Mouse (Mus musculus) intestine, embryonic 15.5 days (tissue): Measurements from ENCODE around the gene Itprid2. TPM values are rescaled to one million over a fixed set of nuclear protein-coding genes. Genes with fewer than 3 reads are reported as not detected.

Source experiments
- ATAC-seq: fragments of 200-750 bp; cut with Nextera tagmentation; 2 replicates; pipeline ENCODE4 v1.8.0; 2017; ENCODE audit warnings: moderate TSS enrichment, moderate library complexity
- H3K27ac ChIP-seq: fragments of 300-500 bp; sonication (generic); 2 replicates; pipeline ENCODE4 v1.5.1; 2015; ENCODE audit warnings: mild to moderate bottlenecking, inconsistent platforms
- H3K27me3 ChIP-seq: fragments of 300-500 bp; sonication (generic); replicated peaks from 2 replicates; pipeline ENCODE4 v1.6.1; 2015; ENCODE audit warnings: inconsistent platforms
- H3K36me3 ChIP-seq: fragments of 300-500 bp; sonication (generic); 2 replicates; pipeline ENCODE4 v1.6.1; 2015; ENCODE audit warnings: inconsistent platforms
- H3K4me1 ChIP-seq: fragments of 300-500 bp; sonication (generic); replicated peaks from 2 replicates; pipeline ENCODE4 v1.6.1; 2015; ENCODE audit warnings: inconsistent platforms
- H3K4me2 ChIP-seq: fragments of 300-500 bp; sonication (generic); replicated peaks from 2 replicates; pipeline ENCODE4 v1.6.1; 2015; ENCODE audit warnings: mild to moderate bottlenecking, inconsistent platforms
- H3K4me3 ChIP-seq: fragments of 300-500 bp; sonication (generic); replicated peaks from 2 replicates; pipeline ENCODE4 v1.5.1; 2015; ENCODE audit warnings: inconsistent platforms
- H3K9ac ChIP-seq: fragments of 300-500 bp; sonication (generic); 2 replicates; pipeline ENCODE4 v1.6.1; 2015; ENCODE audit warnings: inconsistent platforms
- H3K9me3 ChIP-seq: fragments of 300-500 bp; sonication (generic); 2 replicates; pipeline ENCODE4 v1.6.1; 2016; ENCODE audit warnings: inconsistent platforms
- WGBS: fragments of 180-500 bp; shearing (Covaris S2); methylation state at CpG from one replicate; pipeline ENCODE4 v1.1.7; 2015; 5-methylcytosine and 5-hydroxymethylcytosine counted together
- polyA plus RNA-seq: library from polyadenylated mRNA; unstranded; fragments of >200 nt; fragmentation: Nextera tagmentation; extraction: Ambion mirVana; gene quantifications from 2 replicates; pipeline ENCODE4 v1.2.1, GENCODE M21; 2015

The Itprid2 gene
- polyA plus RNA-seq, 1 experiment from 2014 or later: 19.5 TPM

GRCm38 (mm10) chr2:79683258-79683657 lies 48.1 kb downstream of the Itprid2 start:
- H3K27ac ChIP-seq: no peak overlapping the region
- no peaks in the 10 kb centered on the region for H3K4me1 ChIP-seq
- no peak overlapping the region for H3K4me2 ChIP-seq
- no peaks in the 10 kb centered on the region for H3K27me3 ChIP-seq
- H3K9ac ChIP-seq: no peak overlapping the region
- H3K36me3 ChIP-seq: no peaks in the 10 kb centered on the region
- H3K9me3 ChIP-seq: no peaks in the 10 kb centered on the region
- no peak for ATAC-seq
- 95% methylated on average over 4 of the region's 4 CpGs for WGBS
- no peak overlapping the region for H3K4me3 ChIP-seq

- Histone ChIP-seq H3K9me3 (no peaks in the 10 kb centered on the region), H3K27ac (no peak overlapping the region), H3K4me2 (no peak overlapping the region), H3K4me1 (no peaks in the 10 kb centered on the region), H3K27me3 (no peaks in the 10 kb centered on the region), H3K9ac (no peak overlapping the region), H3K4me3 (no peak overlapping the region), H3K36me3 (no peaks in the 10 kb centered on the region)
- 53% methylated on average over 3 of the region's 3 CpGs for WGBS
- ATAC-seq: no peak
Measured at GRCm38 (mm10) chr2:79690838-79691237, 55.7 kb downstream of the Itprid2 start.

GRCm38 (mm10) chr2:79695190-79695589 lies 60.0 kb downstream of the Itprid2 start:
- peak; percentile 75 for ATAC-seq
- Histone ChIP-seq H3K36me3 (no peaks in the 10 kb centered on the region), H3K27me3 (no peaks in the 10 kb centered on the region), H3K9ac (no peak overlapping the region), H3K27ac (no peak overlapping the region), H3K4me3 (no peak overlapping the region), H3K4me1 (no peaks in the 10 kb centered on the region), H3K4me2 (no peak overlapping the region), H3K9me3 (no peaks in the 10 kb centered on the region)
- 70% methylated on average over 4 of the region's 4 CpGs for WGBS

GRCm38 (mm10) chr2:79695939-79696338 lies 60.8 kb downstream of the Itprid2 start:
- no peak overlapping the region for H3K4me2 ChIP-seq
- no peaks in the 10 kb centered on the region for H3K9me3 ChIP-seq
- H3K4me1 ChIP-seq: no peaks in the 10 kb centered on the region
- H3K4me3 ChIP-seq: no peak overlapping the region
- no peak overlapping the region for H3K9ac ChIP-seq
- H3K27me3 ChIP-seq: no peaks in the 10 kb centered on the region
- no peaks in the 10 kb centered on the region for H3K36me3 ChIP-seq
- H3K27ac ChIP-seq: no peak overlapping the region
- WGBS: 86% methylated on average over 12 of the region's 12 CpGs
- no peak for ATAC-seq

- Histone ChIP-seq H3K36me3 (no peaks in the 10 kb centered on the region), H3K9ac (no peak overlapping the region), H3K4me1 (no peaks in the 10 kb centered on the region), H3K4me2 (no peak overlapping the region), H3K27ac (no peak overlapping the region), H3K27me3 (no peaks in the 10 kb centered on the region), H3K4me3 (no peak overlapping the region), H3K9me3 (no peaks in the 10 kb centered on the region)
- 74% methylated on average over 10 of the region's 10 CpGs for WGBS
- no peak for ATAC-seq
Measured at GRCm38 (mm10) chr2:79696478-79697230, 61.5 kb downstream of the Itprid2 start.

- WGBS: 51% methylated on average over 2 of the region's 2 CpGs
- Histone ChIP-seq H3K9me3 (no peaks in the 10 kb centered on the region), H3K27me3 (no peaks in the 10 kb centered on the region), H3K4me1 (no peaks in the 10 kb centered on the region), H3K9ac (no peak overlapping the region), H3K36me3 (no peaks in the 10 kb centered on the region), H3K4me3 (no peak overlapping the region), H3K27ac (no peak overlapping the region), H3K4me2 (no peak overlapping the region)
- peak; percentile 59; the same call in 1 of the 2 replicates for ATAC-seq
Measured at GRCm38 (mm10) chr2:79698166-79698565, 63.0 kb downstream of the Itprid2 start.

GRCm38 (mm10) chr2:79704773-79705172 lies 69.6 kb downstream of the Itprid2 start:
- WGBS: 69% methylated on average over 2 of the region's 2 CpGs
- ATAC-seq: peak; percentile 86

GRCm38 (mm10) chr2:79707575-79707974 lies 72.4 kb downstream of the Itprid2 start, which contains the start of gene Ppp1r1c:
Gene Ppp1r1c (plus strand): TSS chr2:79707780.
- Histone ChIP-seq H3K9me3 (no peaks in the 10 kb centered on the region), H3K27ac (no peak within 1 kb of the TSS), H3K4me3 (no peak within 1 kb of the TSS), H3K27me3 (no peaks in the 10 kb centered on the region), H3K4me2 (no peak within 1 kb of the TSS), H3K36me3 (no peaks in the 10 kb centered on the region), H3K4me1 (no peaks in the 10 kb centered on the region), H3K9ac (no peak within 1 kb of the TSS)
- no peak for ATAC-seq
- 82% methylated on average over 6 of the region's 6 CpGs for WGBS

More at GRCm38 (mm10) chr2:79704773-79705172, 69.6 kb downstream of the Itprid2 start:
- Histone ChIP-seq H3K4me2 (no peak overlapping the region), H3K27ac (no peak overlapping the region), H3K4me1 (no peaks in the 10 kb centered on the region), H3K9me3 (no peaks in the 10 kb centered on the region), H3K4me3 (no peak overlapping the region), H3K36me3 (no peaks in the 10 kb centered on the region), H3K27me3 (no peaks in the 10 kb centered on the region), H3K9ac (no peak overlapping the region)

- no peak for ATAC-seq
- Histone ChIP-seq H3K27ac (no peak overlapping the region), H3K27me3 (no peaks in the 10 kb centered on the region), H3K9ac (no peak overlapping the region), H3K9me3 (no peaks in the 10 kb centered on the region), H3K4me1 (no peaks in the 10 kb centered on the region), H3K4me2 (no peak overlapping the region), H3K36me3 (no peaks in the 10 kb centered on the region), H3K4me3 (no peak overlapping the region)
- 48% methylated on average over 3 of the region's 3 CpGs for WGBS
Measured at GRCm38 (mm10) chr2:79713662-79714091, 78.5 kb downstream of the Itprid2 start.

GRCm38 (mm10) chr2:79714745-79715144 lies 79.6 kb downstream of the Itprid2 start:
- no peak overlapping the region for H3K27ac ChIP-seq
- WGBS: 86% methylated on average over 6 of the region's 6 CpGs
- no peaks in the 10 kb centered on the region for H3K4me1 ChIP-seq
- no peaks in the 10 kb centered on the region for H3K9me3 ChIP-seq
- no peak overlapping the region for H3K4me2 ChIP-seq
- no peaks in the 10 kb centered on the region for H3K27me3 ChIP-seq
- no peak overlapping the region for H3K4me3 ChIP-seq
- no peak for ATAC-seq
- H3K36me3 ChIP-seq: no peaks in the 10 kb centered on the region
- no peak overlapping the region for H3K9ac ChIP-seq

- Histone ChIP-seq H3K4me1 (no peaks in the 10 kb centered on the region), H3K4me2 (no peak overlapping the region), H3K9ac (no peak overlapping the region), H3K27me3 (no peaks in the 10 kb centered on the region), H3K9me3 (no peaks in the 10 kb centered on the region), H3K36me3 (no peaks in the 10 kb centered on the region), H3K27ac (no peak overlapping the region), H3K4me3 (no peak overlapping the region)
- WGBS: 70% methylated on average over 2 of the region's 2 CpGs
- ATAC-seq: no peak
Measured at GRCm38 (mm10) chr2:79715925-79716324, 80.8 kb downstream of the Itprid2 start.

- H3K9me3 ChIP-seq: no peaks in the 10 kb centered on the region
- ATAC-seq: no peak
- no peak overlapping the region for H3K4me3 ChIP-seq
- no peaks in the 10 kb centered on the region for H3K36me3 ChIP-seq
- no peak overlapping the region for H3K4me2 ChIP-seq
- H3K27ac ChIP-seq: no peak overlapping the region
- H3K4me1 ChIP-seq: no peaks in the 10 kb centered on the region
- H3K27me3 ChIP-seq: no peaks in the 10 kb centered on the region
- no peak overlapping the region for H3K9ac ChIP-seq
Measured at GRCm38 (mm10) chr2:79717846-79718245, 82.7 kb downstream of the Itprid2 start.

- H3K36me3 ChIP-seq: no peaks in the 10 kb centered on the region
- no peak overlapping the region for H3K9ac ChIP-seq
- H3K4me1 ChIP-seq: no peaks in the 10 kb centered on the region
- no peaks in the 10 kb centered on the region for H3K27me3 ChIP-seq
- peak; percentile 49 for ATAC-seq
- H3K27ac ChIP-seq: no peak overlapping the region
- no peak overlapping the region for H3K4me2 ChIP-seq
- no peak overlapping the region for H3K4me3 ChIP-seq
- 65% methylated on average over 1 of the region's 1 CpGs for whole genome bisulfite sequencing
- no peaks in the 10 kb centered on the region for H3K9me3 ChIP-seq
Measured at GRCm38 (mm10) chr2:79722415-79722814, 87.3 kb downstream of the Itprid2 start.
